Mouse (Mus musculus) heart, adult 2 months (tissue): ENCODE data around the gene Pole. TPM values are rescaled to one million over a fixed set of nuclear protein-coding genes. Genes with fewer than 3 reads are reported as not detected.
A peak's percentile ranks its signal among the peaks of the same experiment; 100 is the strongest.

ENCODE experiments used
- DNase-seq, 2 experiments: peaks; one replicate each; pipeline ENCODE4 v3.0.0; 2021
- H3K27ac ChIP-seq: fragments of 200-600 bp; 2 replicates; pipeline ENCODE4 v1.8.1; 2022
- H3K27me3 ChIP-seq: fragments of 200-500 bp; 2 replicates; pipeline ENCODE4 v1.6.1; 2012; ENCODE audit warnings: mild to moderate bottlenecking, low read length, inconsistent platforms, mixed read lengths; ENCODE audit not compliant: control insufficient read depth, insufficient read depth
- H3K36me3 ChIP-seq: fragments of 200-500 bp; 2 replicates; pipeline ENCODE4 v1.6.1; 2012; ENCODE audit warnings: low read length, inconsistent platforms; ENCODE audit not compliant: control insufficient read depth, insufficient read depth
- H3K4me1 ChIP-seq: fragments of 200-500 bp; 2 replicates; pipeline ENCODE4 v1.6.1; 2011; ENCODE audit warnings: low read length; ENCODE audit not compliant: control insufficient read depth, insufficient read depth
- H3K4me3 ChIP-seq: fragments of 200-600 bp; 2 replicates; pipeline ENCODE4 v1.8.1; 2022
- H3K79me2 ChIP-seq: fragments of 200-500 bp; replicated peaks from 2 replicates; pipeline ENCODE4 v1.6.1; 2012; ENCODE audit warnings: mild to moderate bottlenecking, inconsistent platforms, low read length, moderate library complexity, mixed read lengths; ENCODE audit not compliant: control insufficient read depth, insufficient read depth
- H3K9ac ChIP-seq: fragments of 200-500 bp; 2 replicates; pipeline ENCODE4 v1.6.1; 2012; ENCODE audit warnings: low read depth, mild to moderate bottlenecking, control low read depth, inconsistent platforms, low read length, mixed read lengths
- CTCF ChIP-seq: fragments of 200-600 bp; IDR thresholded peaks from 2 replicates; pipeline ENCODE4 v1.8.1; 2022; ENCODE audit warnings: antibody characterized with exemption, mild to moderate bottlenecking, moderate library complexity
- EP300 ChIP-seq: fragments of 200-500 bp; IDR thresholded peaks from 2 replicates; pipeline ENCODE4 v1.6.1; 2011; ENCODE audit warnings: low read depth, low read length, control low read depth; ENCODE audit not compliant: insufficient read depth
- POLR2A ChIP-seq: fragments of 200-500 bp; IDR thresholded peaks from 2 replicates; pipeline ENCODE4 v1.6.1; 2011; ENCODE audit warnings: mild to moderate bottlenecking, low read depth, low read length, control low read depth; ENCODE audit not compliant: insufficient read depth
- WGBS: fragments of 180-500 bp; shearing (Covaris S2); methylation state at CpG from one replicate; pipeline ENCODE4 v1.1.7; 2018; 5-methylcytosine and 5-hydroxymethylcytosine counted together
- intact Hi-C: fragments of 180-260 bp; cut with DNase I; formaldehyde crosslinking; loops from one replicate; pipeline ENCODE4 v1.15.1; 2025
- polyA plus RNA-seq: library from polyadenylated mRNA; depleted of rRNA; stranded (reverse); fragments of >200 nt; gene quantifications from 2 replicates; pipeline ENCODE4 v1.2.3, GENCODE M21; 2012
- total RNA-seq, 2 experiments: library from RNA; stranded (reverse); gene quantifications; 2 replicates each; pipeline ENCODE4 v1.2.3; 2021

The Pole gene
- total and polyA plus RNA-seq, 3 experiments: 1.2 to 2.8 (median 1.7) TPM

DNA sequence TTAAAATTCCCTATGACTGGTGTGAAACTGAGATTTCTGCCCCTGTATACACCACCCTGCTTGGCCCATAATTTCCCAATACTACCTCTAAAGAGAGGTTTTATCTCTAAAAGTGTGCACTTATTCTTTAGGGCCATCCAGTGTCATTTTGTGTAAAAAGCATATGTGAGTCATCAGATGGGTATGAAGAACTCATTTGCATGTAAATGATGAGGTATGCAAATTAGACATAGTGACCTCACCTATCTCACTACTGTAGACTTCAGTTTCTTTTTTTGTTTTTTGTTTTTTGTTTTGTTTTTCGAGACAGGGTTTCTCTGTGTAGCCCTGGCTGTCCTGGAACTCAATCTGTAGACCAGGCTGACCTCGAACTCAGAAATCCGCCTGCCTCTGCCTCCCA lies 27.0 kb downstream of the Pole start:
- Histone ChIP-seq H3K36me3 (no peaks in the 10 kb centered on the region), H3K27me3 (no peaks in the 10 kb centered on the region), H3K9ac (no peak overlapping the region), H3K27ac (no peak overlapping the region), H3K4me3 (no peak overlapping the region), H3K79me2 (no peaks in the 10 kb centered on the region), H3K4me1 (no peaks in the 10 kb centered on the region)
- WGBS: 95% methylated on average over 3 of the region's 3 CpGs
- intact Hi-C loops: no loop called here
- TF ChIP-seq EP300 (no peak), CTCF (no peak), POLR2A (no peak)
- DNase-seq: no peak

DNA sequence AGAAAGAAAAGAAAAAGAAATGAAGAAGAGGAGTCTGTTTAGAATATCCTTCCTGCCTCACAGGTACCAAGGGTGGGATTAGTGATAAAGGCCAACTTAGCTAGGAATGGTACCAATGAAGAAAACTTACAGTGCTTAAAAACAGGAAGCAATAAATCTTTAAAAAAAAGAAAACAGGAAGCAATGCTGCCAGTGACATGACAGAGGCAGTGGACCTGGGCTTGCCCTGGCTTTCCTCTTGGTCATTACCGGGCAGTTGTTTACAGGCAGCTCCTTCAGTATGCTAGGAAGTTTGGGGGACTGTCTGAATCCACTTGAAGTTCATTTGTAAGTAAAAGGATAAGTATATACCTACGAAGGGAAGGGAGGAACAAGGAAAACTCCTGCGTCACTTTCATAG lies 44.4 kb downstream of the Pole start:
- Histone ChIP-seq H3K79me2 (no peaks in the 10 kb centered on the region), H3K9ac (no peak overlapping the region), H3K4me1 (no peaks in the 10 kb centered on the region), H3K36me3 (no peaks in the 10 kb centered on the region), H3K4me3 (no peak overlapping the region), H3K27me3 (no peaks in the 10 kb centered on the region), H3K27ac (no peak overlapping the region)
- intact Hi-C loops: no loop called here
- DNase-seq: no peak
- TF ChIP-seq EP300: no peak
- no peak for TF ChIP-seq POLR2A
- no peak for TF ChIP-seq CTCF
- 75% methylated on average over 3 of the region's 3 CpGs for WGBS

DNA sequence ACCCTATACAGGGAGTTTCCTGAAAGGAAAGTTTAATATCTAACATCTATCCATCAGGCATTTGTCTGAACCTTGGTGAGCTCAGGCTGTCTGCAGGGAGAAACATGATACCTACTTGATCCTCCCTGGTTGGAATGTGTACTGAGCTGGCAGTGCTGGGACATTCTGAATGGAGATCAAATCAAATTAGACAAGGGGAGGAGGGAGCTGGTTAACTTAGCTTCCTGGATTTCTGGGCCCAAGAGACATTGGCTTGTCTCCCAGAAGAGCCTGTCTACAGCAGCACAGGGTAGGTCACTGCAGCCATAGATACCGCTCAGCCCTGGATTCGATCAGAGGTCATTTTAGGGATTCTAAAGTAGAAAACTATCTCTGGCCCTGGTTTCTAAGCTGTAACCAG lies 52.7 kb downstream of the Pole start:
- H3K27ac ChIP-seq: no peak overlapping the region
- no peaks in the 10 kb centered on the region for H3K4me1 ChIP-seq
- no peaks in the 10 kb centered on the region for H3K79me2 ChIP-seq
- peak in 1 of 2 experiments; percentile 15 for DNase-seq
- no peak overlapping the region for H3K4me3 ChIP-seq
- intact Hi-C loops: no loop called here
- 33% methylated on average over 2 of the region's 2 CpGs for WGBS
- H3K9ac ChIP-seq: no peak overlapping the region
- H3K36me3 ChIP-seq: no peaks in the 10 kb centered on the region
- peaks cover 8% of the 10 kb centered on the region for H3K27me3 ChIP-seq
- TF ChIP-seq EP300 (no peak), POLR2A (no peak), CTCF (no peak)

DNA sequence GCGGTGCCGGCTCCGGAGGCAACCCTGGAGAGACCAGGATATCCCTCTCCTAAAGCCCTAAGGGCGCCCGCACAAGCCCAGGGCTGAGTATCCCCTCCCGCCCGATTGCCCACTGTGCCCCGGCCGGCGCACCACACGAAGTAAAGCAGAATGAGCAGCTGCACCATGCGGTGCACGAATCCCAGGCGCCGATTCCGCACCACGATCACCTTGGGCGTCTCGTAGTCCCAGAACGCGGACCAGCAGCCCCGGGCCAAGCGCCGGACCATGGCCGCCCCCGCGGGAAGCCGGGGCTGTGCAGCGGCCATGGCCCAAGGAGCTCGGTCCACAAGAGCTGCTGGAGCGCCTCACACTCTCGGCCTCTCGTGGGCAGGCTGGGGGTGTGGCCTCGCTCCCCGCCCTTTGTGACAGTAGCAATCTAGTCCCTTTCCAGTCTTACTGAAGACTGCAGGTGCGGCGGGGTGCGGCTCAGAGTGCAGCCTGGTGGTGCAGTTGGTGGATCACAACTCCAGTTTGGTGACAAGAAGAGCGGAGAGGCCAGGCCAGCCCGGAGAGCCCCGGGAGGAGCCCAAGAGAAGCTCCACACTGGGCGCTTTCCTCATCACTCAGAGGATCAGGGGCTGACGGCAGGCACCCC lies 56.7 kb downstream of the Pole start, which contains the start of gene P2rx2:
Gene P2rx2, minus strand, starts transcription at position 565 of the 637 bp plus-strand sequence.
- 3% methylated on average over 43 of the region's 43 CpGs for WGBS
- peak; percentile 14 to 35 for DNase-seq
- H3K4me3 ChIP-seq: peak within 1 kb of the TSS; percentile 38
- no peaks in the 10 kb centered on the region for H3K36me3 ChIP-seq
- H3K9ac ChIP-seq: 0 out of 2 replicates have a peak within 1 kb of the TSS, but pooled peaks have one; percentile 16
- TF ChIP-seq POLR2A: no peak
- no peak for TF ChIP-seq EP300
- TF ChIP-seq CTCF: no peak
- no peak within 1 kb of the TSS for H3K27ac ChIP-seq
- H3K79me2 ChIP-seq: no peaks in the 10 kb centered on the region
- intact Hi-C loops: no loop called here
- peaks cover 8% of the 10 kb centered on the region for H3K27me3 ChIP-seq
- no peaks in the 10 kb centered on the region for H3K4me1 ChIP-seq

DNA sequence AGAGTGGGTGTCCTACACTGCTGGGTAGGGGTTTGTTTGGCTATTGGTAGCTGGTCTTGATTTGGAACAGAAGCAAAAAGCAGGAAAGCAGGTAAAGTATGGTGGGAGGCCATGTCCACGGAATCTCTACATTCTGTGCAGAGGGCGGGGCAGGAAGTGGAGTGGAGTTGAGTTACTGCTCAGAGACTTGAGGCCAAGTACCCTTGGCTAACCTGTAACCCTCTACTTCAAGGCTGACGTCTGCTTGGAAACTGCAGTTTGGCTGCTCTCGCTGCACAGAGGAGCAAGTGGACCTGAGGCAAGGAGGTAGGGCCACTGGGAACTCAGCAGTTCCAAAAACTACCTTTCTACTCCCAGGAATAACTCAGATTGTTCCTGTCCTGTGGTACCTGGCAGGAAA lies 58.4 kb downstream of the Pole start, which contains the start of gene Lrcol1:
Gene Lrcol1, plus strand, starts transcription at position 207 of the 400 bp plus-strand sequence.
- H3K27me3 ChIP-seq: peaks cover 8% of the 10 kb centered on the region
- H3K79me2 ChIP-seq: no peaks in the 10 kb centered on the region
- H3K9ac ChIP-seq: no peak within 1 kb of the TSS
- no peak for DNase-seq
- H3K4me3 ChIP-seq: no peak within 1 kb of the TSS
- no peaks in the 10 kb centered on the region for H3K4me1 ChIP-seq
- WGBS: 80% methylated on average over 4 of the region's 4 CpGs
- TF ChIP-seq CTCF (no peak), EP300 (no peak), POLR2A (no peak)
- no peaks in the 10 kb centered on the region for H3K36me3 ChIP-seq
- intact Hi-C loops: no loop called here
- H3K27ac ChIP-seq: no peak within 1 kb of the TSS

DNA sequence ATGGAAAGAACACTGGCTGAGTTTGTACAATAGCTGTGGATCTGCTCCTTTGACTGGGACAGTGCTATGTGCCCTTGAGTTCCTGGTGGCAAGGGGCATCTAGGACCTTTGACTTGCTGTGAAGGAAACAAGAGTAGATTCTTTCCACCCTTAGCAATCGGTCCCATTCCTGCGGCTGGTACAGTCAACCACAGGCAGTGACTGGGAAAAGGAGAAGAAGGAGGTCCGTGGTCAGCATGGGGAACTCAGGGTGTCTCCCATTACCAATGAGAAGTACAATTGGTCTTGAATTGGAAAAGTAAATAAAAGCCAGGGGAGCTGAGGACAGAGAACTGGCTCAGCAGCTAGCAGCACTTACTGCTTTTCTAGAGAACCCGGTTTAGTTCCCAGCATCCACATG lies 59.4 kb downstream of the Pole start:
- peaks cover 8% of the 10 kb centered on the region for H3K27me3 ChIP-seq
- 76% methylated on average over 4 of the region's 4 CpGs for WGBS
- no peak for TF ChIP-seq CTCF
- TF ChIP-seq POLR2A: no peak
- no peak for TF ChIP-seq EP300
- no peak for DNase-seq
- no peaks in the 10 kb centered on the region for H3K36me3 ChIP-seq
- no peak overlapping the region for H3K4me3 ChIP-seq
- H3K9ac ChIP-seq: no peak overlapping the region
- no peaks in the 10 kb centered on the region for H3K4me1 ChIP-seq
- intact Hi-C loops: no loop called here
- no peaks in the 10 kb centered on the region for H3K79me2 ChIP-seq
- H3K27ac ChIP-seq: no peak overlapping the region
